Mouse (Mus musculus) bone marrow, adult 2 months (tissue): ENCODE measurements around the gene Shoc2.

ENCODE experiments used
- CTCF ChIP-seq: fragments of 200-500 bp; IDR thresholded peaks from 2 replicates; pipeline ENCODE4 v1.5.1; 2011; ENCODE audit warnings: low read length, control low read depth; ENCODE audit not compliant: control insufficient read depth, insufficient read depth
- POLR2A ChIP-seq: fragments of 200-500 bp; IDR thresholded peaks from 2 replicates; pipeline ENCODE4 v1.6.1; 2011; ENCODE audit warnings: low read depth, mild to moderate bottlenecking, control low read depth, low read length, borderline replicate concordance; ENCODE audit not compliant: control insufficient read depth

GRCm38 (mm10) chr19:53942342-53942741, 1.8 kb upstream of the Shoc2 start:
- TF ChIP-seq CTCF: no peak
- no peak for TF ChIP-seq POLR2A
